In the genomic region with DNA sequence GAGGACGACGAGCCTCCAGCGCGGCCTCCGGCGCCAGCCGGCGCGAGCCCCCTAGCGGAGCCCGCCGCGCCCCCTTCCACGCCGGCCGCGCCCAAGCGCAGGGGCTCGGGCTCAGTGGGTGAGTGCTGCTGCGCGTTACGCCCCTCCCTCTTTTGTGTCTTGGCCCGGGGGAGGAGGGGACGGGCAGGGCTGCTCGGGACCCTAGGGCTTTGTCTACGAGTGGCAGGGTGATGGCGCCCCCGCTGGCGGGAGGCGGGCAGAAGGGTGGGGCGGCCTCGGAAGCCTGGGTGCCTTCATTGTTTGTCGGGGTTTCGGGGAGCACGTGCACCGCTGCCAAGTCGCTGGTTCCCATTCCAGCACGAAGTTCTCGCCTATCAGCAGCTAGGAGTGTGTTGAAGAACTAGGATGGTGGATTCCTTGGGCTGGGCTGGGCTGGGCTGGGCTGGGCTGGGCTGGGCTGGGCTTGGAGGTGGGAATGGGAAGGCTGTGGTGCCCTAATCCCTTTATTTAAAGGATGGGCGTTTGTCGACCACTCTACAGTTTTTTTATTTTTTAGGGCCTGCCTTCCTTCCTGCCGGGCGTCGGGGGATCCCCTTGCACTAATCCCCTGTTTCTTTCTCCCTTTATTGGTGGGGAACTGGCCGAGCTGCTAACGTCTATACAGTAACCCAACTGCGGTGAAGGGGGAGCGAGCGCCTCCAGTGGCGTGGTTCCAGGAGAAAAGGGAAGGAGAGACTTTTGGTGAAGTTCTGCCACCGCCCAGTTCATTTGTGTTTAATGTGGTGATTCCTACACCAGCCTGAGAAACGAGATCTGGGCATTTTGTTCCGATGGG, we compare ENCODE assay signal across 8 mouse cellular contexts. TPM values are rescaled to one million over a fixed set of nuclear protein-coding genes. Genes with fewer than 3 reads are reported as not detected.
DNase-seq lines count a peak whose midpoint lies in the region; ATAC-seq and TF ChIP-seq lines count a peak whose summit lies in the region.

No protein-coding gene starts in this region.

- peak; percentile 91 for DNase-seq in CD4-positive helper T cell, adult 2 months (ENCODE audit: low read depth, low spot score)
- DNase-seq in brain, embryonic 14.5 days (ENCODE audit: low read depth), result peak; percentile 97
- DNase-seq in liver, adult 2 months (ENCODE audit: extremely low read depth, low read depth, low spot score), result peak; percentile 15
- DNase-seq in spleen, postnatal 36 days (ENCODE audit: low spot score in 2 of 2), result peak; percentile 86 to 89

- peak overlapping the region; percentile 64 for H3K4me2 ChIP-seq in heart, embryonic 12.5 days
- peak overlapping the region; percentile 61 for H3K4me2 ChIP-seq in kidney, embryonic 16.5 days (replicated peaks; ENCODE audit: low read depth, low read length)

- peak overlapping the region; percentile 100 for H3K9ac ChIP-seq in heart, embryonic 12.5 days
- peak overlapping the region; percentile 98 for H3K9ac ChIP-seq in kidney, embryonic 16.5 days (replicated peaks; ENCODE audit: low read length)
- H3K9ac ChIP-seq in liver, adult 2 months (ENCODE audit: low read depth, low read length), result peak overlapping the region; percentile 92

- peak overlapping the region; percentile 97 for H3K27ac ChIP-seq in heart, embryonic 12.5 days (ENCODE audit: poor library complexity, severe bottlenecking)
- peak overlapping the region; percentile 97 for H3K27ac ChIP-seq in kidney, embryonic 16.5 days (ENCODE audit: low read length)
- H3K27ac ChIP-seq in liver, adult 2 months (replicated peaks; ENCODE audit: insufficient read depth, low read depth, low read length), result 0 out of 2 replicates have a peak overlapping the region, but pooled peaks have one; percentile 15

- H3K4me3 ChIP-seq in heart, embryonic 12.5 days, result peak overlapping the region; percentile 79
- H3K4me3 ChIP-seq in kidney, embryonic 16.5 days (ENCODE audit: low read length), result peak overlapping the region; percentile 96
- H3K4me3 ChIP-seq in liver, adult 2 months (ENCODE audit: insufficient read depth, low read depth, low read length), result peak overlapping the region; percentile 77

- H3K79me2 ChIP-seq in liver, adult 2 months (ENCODE audit: control insufficient read depth, insufficient read depth, low read length), result no peaks in the 10 kb centered on the region

- H3K36me3 ChIP-seq in heart, embryonic 12.5 days, result no peaks in the 10 kb centered on the region
- peaks cover 4% of the 10 kb centered on the region; the same call in 1 of the 2 replicates for H3K36me3 ChIP-seq in kidney, embryonic 16.5 days (ENCODE audit: insufficient read depth, low read length)
- no peaks in the 10 kb centered on the region for H3K36me3 ChIP-seq in liver, adult 2 months (ENCODE audit: control insufficient read depth, insufficient read depth, low read length)

- WGBS in heart, embryonic 12.5 days, result under 1% methylated on average over 53 of the region's 53 CpGs
- 1% methylated on average over 50 of the region's 53 CpGs for WGBS in kidney, embryonic 16.5 days
- under 1% methylated on average over 52 of the region's 53 CpGs for WGBS in liver, adult 2 months

- TF ChIP-seq CTCF in brain, embryonic 14.5 days (IDR thresholded peaks at IDR 0.05; ENCODE audit: borderline replicate concordance, extremely low read depth, insufficient read depth, insufficient read length), result peak; percentile 86
- peak; percentile 58 for TF ChIP-seq CTCF in liver, adult 2 months (IDR thresholded peaks at IDR 0.05; ENCODE audit: low read depth, low read length)

- peaks cover 16% of the 10 kb centered on the region for H3K4me1 ChIP-seq in heart, embryonic 12.5 days (replicated peaks)
- peaks cover 11% of the 10 kb centered on the region; the same call in 1 of the 2 replicates for H3K4me1 ChIP-seq in kidney, embryonic 16.5 days (ENCODE audit: insufficient read depth, low read length)
- no peaks in the 10 kb centered on the region for H3K4me1 ChIP-seq in liver, adult 2 months (ENCODE audit: control insufficient read depth, insufficient read depth, low read length)

- no peaks in the 10 kb centered on the region for H3K9me3 ChIP-seq in heart, embryonic 12.5 days (replicated peaks)
- H3K9me3 ChIP-seq in kidney, embryonic 16.5 days (ENCODE audit: low read length), result no peaks in the 10 kb centered on the region

- no peaks in the 10 kb centered on the region for H3K27me3 ChIP-seq in heart, embryonic 12.5 days (replicated peaks)
- no peaks in the 10 kb centered on the region for H3K27me3 ChIP-seq in kidney, embryonic 16.5 days (ENCODE audit: insufficient read depth, low read length)
- no peaks in the 10 kb centered on the region for H3K27me3 ChIP-seq in liver, adult 2 months (ENCODE audit: control insufficient read depth, insufficient read depth, low read length)

- TF ChIP-seq POLR2A in brain, embryonic 14.5 days (IDR thresholded peaks at IDR 0.05; ENCODE audit: borderline replicate concordance, extremely low read depth, insufficient read depth, insufficient read length, poor library complexity, severe bottlenecking), result peak; percentile 88
- TF ChIP-seq POLR2A in liver, adult 2 months (IDR thresholded peaks at IDR 0.05; ENCODE audit: extremely low read depth, insufficient read depth, low read length), result no peak

- ATAC-seq in erythroblast, adult 5-6 weeks (replicated peaks; ENCODE audit: low FRiP score, poor library complexity, severe bottlenecking), result peak; percentile 74
- ATAC-seq in heart, embryonic 12.5 days (ENCODE audit: insufficient number of reproducible peaks, low FRiP score), result peak; percentile 82
- peak; percentile 93 for ATAC-seq in kidney, embryonic 16.5 days (ENCODE audit: low FRiP score, low TSS enrichment)
- ATAC-seq in monocyte, adult 5-6 weeks (replicated peaks; ENCODE audit: insufficient number of reproducible peaks, low FRiP score, low TSS enrichment, poor library complexity, severe bottlenecking), result peak; percentile 64

RNA-seq across cellular contexts. Expression of gene Rtn4, which starts 1.0 kb away (rescaled TPM):
- polyA plus RNA-seq in brain, embryonic 14.5 days (2012; rRNA removed), result 289 and 295 TPM in 2 replicates
- 21.1 and 25.0 TPM in 2 replicates for total RNA-seq in erythroblast, adult 5-6 weeks (2015; ENCODE audit: low replicate concordance)
- total RNA-seq in erythroblast, adult 5-6 weeks (2017; ENCODE audit: low replicate concordance), result 27.6 and 37.3 TPM in 2 replicates
- 77.8 and 81.6 TPM in 2 replicates for polyA plus RNA-seq in heart, embryonic 12.5 days (2016; fragmentation: Nextera tagmentation; extraction: Ambion mirVana)
- polyA plus RNA-seq in kidney, embryonic 16.5 days (2015; fragmentation: Nextera tagmentation; extraction: Ambion mirVana), result 42.8 and 44.0 TPM in 2 replicates
- 110 and 156 TPM in 2 replicates for total RNA-seq in liver, adult 2 months (2014; rRNA removed)
- polyA plus RNA-seq in liver, adult 2 months (2012; rRNA removed), result 38.7 and 45.3 TPM in 2 replicates
- 151 to 197 TPM (median 169 TPM) in 3 replicates for total RNA-seq in monocyte, adult 5-6 weeks (2017)

Comparison
In these comparisons a context has a peak if more than half of its experiments do, and no peak if none do; other contexts are left out.
1. Peak in every context shown above with its lines: DNase-seq, ATAC-seq, H3K4me3 ChIP-seq and H3K27ac ChIP-seq.
2. DNase-seq: peak in every context shown above with its lines; median percentile 97 in brain, embryonic 14.5 days; 91 in CD4-positive helper T cell, adult 2 months; 88 in spleen, postnatal 36 days; 15 in liver, adult 2 months.
3. H3K27ac ChIP-seq: peak in every context shown above with its lines; median percentile 97 in heart, embryonic 12.5 days; 97 in kidney, embryonic 16.5 days; 15 in liver, adult 2 months.